Mouse (Mus musculus) left cerebral cortex, adult 18-20 months (tissue): Measurements from ENCODE around the gene Gcnt2. TPM values are rescaled to one million over a fixed set of nuclear protein-coding genes. Genes with fewer than 3 reads are reported as not detected.

Experiments used
- DNase-seq, 2 experiments: peaks; one replicate each; pipeline ENCODE4 v3.0.0; 2021 to 2022; ENCODE audit warnings: low spot score in 2 of 2, mixed read lengths in 1 of 2
- long read RNA-seq, 2 experiments: library from polyadenylated mRNA; stranded (forward); transcript quantifications; one replicate each; pipeline ENCODE4 v2.0.0; 2021
- total RNA-seq, 2 experiments: library from RNA; stranded (reverse); gene quantifications; 2 replicates each; pipeline ENCODE4 v1.2.3; 2021

Gcnt2 gene
- total RNA-seq: 10 to 100 TPM; 21.5 to 26.9 TPM
- long read RNA-seq, experiment 1, full-length matches to known transcripts: 19 of 22 reads
- long read RNA-seq, experiment 1, partial matches to known transcripts: 0 of 22 reads
- long read RNA-seq, experiment 1, other reads (novel, unspliced or antisense): 3 of 22 reads
- long read RNA-seq, experiment 2, full-length matches to known transcripts: 11 of 16 reads
- long read RNA-seq, experiment 2, partial matches to known transcripts: 0 of 16 reads
- long read RNA-seq, experiment 2, other reads (novel, unspliced or antisense): 5 of 16 reads

DNA sequence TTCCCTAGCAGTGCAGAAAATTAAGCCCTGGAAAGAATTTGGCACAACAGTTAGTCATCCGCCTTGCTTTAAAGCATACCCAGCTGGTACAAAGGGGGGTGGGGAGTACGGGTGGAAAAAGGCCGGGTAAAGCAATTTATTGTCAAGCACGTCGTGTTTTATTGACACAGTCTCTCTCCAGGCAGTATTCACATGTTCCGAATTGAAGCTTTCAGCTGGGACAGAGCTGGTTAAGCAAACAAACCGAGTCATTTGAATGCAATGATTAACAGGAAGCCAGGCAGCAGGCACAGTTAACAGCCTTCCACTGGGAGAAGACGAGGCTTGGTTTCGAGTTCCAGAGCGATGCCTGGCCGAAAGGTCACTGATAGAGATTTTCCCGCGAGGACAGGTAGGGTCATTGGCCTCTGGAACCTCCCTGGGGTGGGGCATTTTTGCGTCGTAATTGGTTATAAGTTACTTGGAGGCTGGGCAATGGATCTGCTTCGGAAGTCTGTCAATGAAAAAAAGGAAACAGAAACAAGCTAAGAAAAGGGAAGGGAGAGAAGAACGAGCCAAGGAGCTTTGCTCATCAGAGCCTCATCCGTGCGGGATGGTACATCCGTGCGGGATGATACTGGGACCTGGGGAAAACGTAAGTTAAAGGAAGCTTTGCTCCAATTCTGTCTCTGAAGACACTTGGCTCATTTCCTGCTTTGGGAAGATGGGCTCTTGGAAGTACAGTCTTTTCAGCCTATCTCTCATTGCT lies at the start of gene Gcnt2:
Gene Gcnt2 (plus strand): TSS at position 103 of the 748 bp plus-strand sequence.
- peak; percentile 15 to 29 for DNase-seq

DNA sequence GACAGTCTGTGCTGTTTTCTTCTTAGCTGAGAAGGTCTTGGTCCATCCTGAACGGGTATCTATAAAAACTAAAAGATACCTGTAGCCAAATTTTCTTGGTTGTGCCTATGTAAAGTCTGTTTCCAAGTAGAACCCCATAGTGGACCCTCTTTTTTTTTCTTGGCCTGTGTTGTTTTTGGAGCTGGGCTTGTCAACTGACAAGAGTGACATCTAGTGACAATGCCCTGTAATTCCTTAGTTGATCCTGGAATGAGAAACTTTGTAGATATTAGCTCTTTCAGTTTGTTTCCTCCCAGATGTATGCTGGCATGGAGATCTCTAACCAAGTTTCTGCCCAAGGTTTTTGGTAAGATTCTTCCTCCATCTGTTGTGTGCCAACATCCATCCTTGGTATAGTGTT lies 38.9 kb upstream of the Gcnt2 start:
- no peak for DNase-seq

DNA sequence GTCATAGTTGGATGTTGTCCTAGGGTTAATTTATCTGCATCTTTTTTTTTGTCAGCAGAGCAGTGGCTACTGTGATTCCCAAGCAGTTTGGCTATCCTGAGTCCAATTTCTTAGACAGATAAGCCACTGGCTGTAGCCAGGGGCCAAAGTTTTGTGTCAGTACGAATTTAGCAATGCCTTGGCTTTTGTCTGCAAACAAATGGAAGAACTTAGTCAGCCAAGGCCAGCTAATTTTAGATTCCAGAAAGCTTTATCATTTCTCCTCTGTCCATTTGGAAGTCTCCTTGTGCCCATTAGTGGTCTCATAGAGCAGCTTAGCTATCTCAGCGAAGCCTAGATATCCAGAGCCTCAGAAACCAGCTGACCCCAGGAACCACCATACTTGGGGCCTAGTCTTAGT lies 37.6 kb upstream of the Gcnt2 start:
- DNase-seq: no peak

DNA sequence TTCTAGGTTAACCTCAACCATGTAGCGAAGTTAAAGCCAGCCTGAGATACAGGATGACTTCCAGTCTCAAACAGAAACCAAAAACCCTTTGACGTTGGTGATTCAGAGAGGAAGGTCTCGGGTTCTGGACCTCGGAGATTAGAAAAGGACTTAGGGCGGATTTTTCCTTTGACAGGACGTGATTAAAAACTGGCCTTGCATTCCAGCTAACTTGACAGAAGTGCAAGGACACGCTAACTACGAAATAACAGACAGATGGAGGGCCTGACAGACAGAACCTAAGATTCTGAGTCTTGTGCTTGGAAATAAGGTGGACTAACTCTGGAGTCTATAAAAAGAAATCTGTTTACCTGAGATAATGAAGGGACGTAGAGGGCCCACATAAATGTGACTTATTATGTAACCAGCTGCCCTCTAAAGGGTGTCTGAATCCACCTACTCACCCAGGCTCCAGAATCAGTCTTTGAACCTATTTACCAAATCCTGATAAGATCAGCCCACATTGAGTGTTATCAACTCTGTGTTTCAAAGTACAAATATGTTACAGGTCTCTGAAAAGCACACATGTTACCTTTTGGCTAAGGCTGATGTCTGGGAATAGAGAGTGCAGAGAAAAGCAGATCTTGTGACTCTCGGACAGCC lies 18.3 kb upstream of the Gcnt2 start:
- DNase-seq: no peak

DNA sequence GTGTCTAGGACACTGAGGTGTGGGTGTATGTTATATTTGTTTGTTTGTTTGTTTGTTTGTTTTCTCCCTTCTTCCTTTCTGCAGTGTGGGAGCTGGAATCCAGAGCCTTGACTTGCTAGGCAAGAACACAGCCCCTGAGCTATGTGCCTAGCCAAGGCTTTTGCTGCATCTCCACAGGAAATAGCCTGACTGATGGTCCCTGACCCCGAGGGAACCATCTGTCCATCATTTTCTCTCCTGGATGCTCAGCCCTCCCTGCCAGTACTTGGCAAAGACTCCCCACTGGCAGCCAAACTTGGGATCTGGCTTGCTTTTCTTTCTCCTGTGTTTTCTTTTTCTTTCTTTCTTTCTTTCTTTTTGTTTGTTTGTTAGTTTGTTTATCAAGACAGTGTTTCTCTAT lies 17.4 kb upstream of the Gcnt2 start:
- no peak for DNase-seq

DNA sequence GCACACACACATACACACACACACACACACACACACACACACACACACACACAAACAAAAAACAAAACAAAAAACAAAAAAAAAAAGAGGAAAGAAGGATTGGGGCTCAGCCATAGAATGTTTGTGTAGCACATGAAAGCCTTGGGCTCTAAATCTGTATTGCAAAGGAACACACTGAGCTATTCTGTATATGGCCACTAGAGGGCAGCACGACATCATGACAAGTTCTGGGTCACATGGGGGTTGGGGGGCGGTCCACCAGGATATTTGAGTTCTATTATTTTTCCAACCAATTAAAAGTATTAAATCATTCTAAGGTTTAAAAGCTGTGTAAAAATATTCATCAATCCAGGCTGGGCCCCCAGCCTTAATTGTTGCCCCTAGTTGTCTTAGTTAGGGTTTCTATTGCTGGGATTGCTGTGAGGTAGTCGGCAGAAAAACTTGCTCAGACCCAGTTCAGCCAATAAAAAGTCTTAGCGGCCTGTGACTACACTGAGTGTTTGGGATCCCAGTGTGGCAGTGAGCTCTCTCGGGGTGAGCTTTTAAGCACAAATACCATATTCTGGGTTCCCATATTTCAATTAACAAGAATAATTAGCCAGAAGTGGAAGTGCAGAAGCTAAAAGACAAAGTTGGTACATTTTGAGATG lies 16.0 kb upstream of the Gcnt2 start:
- DNase-seq: peak; percentile 62 to 80

DNA sequence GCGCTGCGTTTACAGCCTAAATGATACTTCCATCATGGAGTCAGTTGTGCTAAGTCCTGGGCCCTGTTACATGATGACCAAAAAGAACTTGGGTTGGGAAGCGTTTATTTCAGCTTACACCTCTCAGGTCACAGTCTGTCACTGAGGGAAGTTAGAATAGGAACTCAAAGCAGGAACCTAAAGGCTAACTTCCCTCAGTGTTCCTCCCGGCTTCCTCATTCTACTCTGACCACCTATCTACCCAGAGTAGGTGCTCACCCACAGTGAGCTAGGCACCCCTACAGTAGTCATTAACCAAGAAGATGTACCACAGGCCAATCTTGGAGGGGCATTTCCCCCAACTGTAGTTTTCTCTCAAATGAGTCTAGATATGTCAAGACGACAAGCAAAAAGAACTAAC lies 15.4 kb upstream of the Gcnt2 start:
- DNase-seq: no peak

DNA sequence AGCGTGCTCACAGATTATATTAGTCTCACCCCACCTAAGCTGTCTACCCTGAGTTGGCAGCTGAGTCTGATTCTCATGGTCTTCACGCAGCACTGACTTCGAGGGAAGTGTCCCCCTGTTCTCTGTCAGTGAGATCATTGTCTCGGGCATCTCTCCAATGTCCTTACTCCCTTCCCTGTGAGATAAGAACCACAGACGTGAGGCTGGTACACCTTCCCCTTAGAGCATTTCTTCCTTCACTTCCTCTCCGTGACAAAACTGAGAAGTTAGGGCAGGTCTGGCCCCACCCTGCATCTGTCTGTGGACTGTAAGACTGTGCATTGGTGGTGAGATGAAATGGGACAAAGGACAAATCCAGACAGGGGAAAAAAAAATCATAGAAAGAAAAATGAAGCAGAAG lies 13.6 kb upstream of the Gcnt2 start:
- DNase-seq: no peak

DNA sequence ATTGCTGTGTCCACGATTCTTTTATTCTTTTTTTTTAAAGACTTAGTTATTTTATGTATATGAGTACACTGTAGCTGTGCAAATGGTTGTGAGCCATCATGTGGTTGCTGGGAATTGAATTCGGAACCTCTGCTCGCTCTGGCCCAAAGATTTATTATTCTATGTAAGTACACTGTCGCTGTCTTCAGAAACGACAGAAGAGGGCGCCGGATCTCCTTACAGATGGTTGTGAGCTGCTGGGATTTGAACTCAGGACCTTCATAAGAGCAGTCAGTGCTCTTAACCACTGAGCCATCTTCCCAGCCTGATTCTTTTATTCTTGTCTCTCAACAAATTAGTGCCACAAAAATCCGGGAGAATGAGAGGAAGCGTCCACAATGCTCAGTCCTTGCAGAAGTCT lies 13.2 kb upstream of the Gcnt2 start:
- no peak for DNase-seq

DNA sequence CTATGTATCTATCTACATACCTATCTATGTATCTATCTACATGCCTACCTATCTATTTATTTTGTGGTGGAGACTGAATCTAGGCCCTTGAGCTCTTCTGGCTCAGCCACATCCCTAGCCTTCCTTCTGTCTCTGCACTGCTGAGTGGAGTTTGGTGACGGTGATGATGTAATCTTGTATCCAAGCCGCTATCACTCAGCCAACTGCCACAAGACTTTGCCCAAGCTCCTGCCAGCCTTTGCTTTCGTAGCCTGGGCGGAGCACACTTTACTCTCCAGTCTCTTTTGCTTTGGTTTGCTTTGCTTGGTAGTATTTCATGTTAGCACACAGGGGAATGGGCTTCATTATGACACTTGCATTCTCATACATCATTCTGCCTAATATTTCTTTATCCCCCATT lies 11.7 kb upstream of the Gcnt2 start:
- no peak for DNase-seq

DNA sequence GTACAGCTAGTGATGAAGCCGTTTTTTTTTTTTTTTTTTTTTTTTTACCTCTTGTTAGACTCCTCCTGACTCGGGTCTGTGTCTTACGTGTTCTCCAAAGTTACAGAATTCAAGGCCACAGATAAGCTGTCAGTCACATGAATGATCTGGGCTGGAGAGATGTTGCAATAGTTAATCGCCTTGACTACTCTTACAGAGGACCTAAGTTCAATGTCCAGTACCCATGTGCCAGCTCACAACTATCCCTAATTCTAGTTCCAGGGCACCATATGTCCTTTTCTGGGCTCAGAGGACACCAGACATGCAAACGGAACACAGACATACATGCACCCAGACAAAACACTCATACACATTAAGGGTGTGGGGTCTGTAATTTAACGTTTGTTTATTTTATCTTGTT lies 8.9 kb upstream of the Gcnt2 start:
- DNase-seq: no peak

DNA sequence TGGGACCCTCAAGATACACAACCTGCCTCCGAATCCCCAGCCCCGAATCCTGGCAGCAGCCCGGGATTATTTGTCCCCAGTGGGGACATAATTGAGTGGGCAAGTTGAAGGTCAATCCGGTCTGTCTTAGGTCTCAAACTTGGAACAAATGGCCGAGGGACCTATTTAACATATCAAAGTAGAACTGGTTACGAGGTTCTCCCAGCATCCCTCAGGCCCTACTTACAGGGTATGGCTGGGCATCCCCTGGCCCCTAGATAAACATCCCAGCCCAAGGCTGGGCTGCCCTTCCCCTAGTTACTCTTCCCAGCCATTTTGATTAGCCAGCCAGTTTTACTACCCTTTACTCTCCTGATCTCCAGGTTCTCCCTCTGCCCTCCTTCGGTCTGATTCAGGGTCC lies 8.3 kb upstream of the Gcnt2 start:
- no peak for DNase-seq

DNA sequence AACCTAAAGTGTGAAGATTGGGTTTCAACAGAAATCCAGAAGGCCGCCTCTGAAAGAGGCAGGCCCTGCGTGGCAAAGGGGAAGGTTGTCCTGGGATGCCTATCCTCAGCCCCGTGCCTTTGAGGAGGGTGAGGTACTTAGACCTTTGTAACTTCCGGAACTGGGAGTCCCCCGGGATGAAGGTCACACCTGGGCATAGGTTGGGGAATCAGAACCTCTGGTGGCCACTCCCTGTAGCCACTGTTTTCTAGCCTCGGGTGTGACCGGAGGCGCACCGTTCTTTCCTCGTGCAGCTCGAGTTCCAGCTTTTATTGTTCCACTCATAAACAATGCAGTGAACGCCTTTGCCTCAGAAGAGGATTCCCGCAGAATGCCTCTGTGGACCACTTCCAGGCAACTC lies 7.6 kb upstream of the Gcnt2 start:
- no peak for DNase-seq

DNA sequence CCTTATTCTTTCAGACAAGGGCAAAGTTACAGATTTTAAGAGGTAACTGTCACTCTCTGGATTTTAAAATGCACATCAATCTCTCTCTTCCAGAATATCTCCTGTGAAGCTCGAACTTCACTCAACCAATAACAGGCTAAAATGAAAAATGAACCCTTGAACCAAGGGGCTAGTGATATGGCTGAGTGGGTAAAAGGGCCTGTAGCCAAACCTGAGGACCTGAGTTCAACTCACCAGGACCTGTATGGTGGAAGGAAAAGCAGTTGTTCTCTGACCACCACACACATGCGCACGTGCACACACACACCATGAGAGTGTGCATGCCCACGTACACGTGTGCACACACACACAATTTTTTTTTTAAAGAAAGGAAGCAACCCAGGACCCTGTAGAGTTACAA lies 6.8 kb upstream of the Gcnt2 start:
- no peak for DNase-seq

DNA sequence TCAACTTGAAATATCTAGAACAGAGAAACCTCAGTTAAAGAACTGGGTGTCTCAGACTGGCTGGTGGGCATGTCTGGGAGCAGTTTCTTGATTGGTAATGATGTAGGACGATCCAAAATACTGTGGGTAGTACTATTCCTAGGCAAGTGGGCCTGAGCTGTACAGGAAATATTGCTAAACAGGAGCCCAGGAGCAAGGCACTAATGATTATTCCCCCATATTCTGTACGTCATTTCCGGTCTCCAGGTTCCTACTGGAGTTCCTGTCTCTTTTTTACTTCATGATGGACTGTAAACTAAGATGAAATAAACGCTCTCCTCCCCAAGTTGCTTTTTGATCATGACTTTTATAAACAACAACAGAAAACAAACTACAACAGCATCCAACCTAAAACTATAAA lies 5.7 kb upstream of the Gcnt2 start:
- DNase-seq: no peak

DNA sequence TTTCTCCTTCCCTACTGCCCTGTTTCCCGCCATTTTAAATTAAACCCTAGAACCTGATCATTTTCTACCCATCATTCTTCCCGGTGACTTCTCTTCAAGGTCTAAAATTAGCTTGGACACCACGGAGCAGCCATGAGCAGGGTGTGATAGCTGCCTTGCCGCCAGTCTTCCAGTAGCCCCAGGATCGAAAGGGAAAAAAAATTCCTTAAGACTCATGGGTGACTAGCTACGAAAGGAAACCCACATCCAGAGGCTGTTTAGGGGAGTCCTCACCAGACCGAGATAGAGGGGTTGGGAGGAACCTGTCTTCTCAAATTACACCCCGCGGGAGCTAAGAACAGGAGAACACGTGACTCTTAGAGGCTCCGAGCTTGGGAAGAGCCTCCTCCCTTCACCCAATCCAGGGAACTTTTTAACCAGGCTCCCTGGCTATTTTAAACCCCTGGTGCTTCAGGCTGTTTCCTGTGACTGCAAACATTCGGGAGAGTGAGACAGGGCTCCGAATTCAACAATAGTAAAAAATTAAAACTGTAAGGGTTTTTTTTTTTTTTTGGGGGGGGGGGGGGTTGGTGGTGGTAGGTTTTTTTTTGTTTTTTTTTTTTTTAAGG lies 5.0 kb upstream of the Gcnt2 start:
- DNase-seq: peak in 1 of 2 experiments; percentile 16

DNA sequence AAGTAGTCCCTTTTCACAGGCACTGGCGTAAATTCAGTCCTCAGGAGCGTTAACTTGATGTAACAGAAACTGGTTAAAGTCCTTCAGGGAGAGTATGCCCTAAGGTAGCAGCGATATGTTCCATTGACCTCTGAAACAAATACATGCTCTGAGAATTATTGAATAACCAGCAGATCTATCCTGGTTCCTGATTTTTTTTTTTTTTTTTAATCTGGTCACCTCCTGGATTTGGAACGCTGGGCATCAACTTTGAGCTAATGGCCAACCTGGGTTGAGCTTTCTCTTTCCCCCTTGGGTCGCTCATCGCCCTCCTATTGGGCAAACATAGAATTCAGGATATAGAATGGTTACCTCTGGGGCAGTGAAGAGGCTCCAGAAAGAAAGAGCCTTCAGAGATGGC lies 4.3 kb upstream of the Gcnt2 start:
- DNase-seq: no peak

DNA sequence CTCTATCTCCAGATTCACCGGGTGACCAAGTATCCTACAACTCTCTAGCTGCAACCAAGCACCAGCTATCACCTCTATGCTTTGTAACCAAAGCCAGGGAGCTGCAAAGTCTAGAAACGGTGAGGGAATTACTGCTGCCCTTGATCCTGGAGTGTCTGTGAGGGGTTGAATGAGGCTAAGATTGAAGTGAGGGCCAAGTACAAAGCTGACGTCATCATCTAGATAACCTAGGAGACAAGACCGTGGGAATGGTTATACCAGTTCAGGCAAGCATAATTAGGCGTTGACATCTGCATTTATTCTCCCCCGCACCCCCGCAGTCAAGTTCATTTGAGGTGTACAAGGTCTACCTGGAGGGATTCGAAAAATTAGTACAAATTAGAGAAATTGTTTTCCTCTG lies 2.8 kb upstream of the Gcnt2 start:
- DNase-seq: no peak

DNA sequence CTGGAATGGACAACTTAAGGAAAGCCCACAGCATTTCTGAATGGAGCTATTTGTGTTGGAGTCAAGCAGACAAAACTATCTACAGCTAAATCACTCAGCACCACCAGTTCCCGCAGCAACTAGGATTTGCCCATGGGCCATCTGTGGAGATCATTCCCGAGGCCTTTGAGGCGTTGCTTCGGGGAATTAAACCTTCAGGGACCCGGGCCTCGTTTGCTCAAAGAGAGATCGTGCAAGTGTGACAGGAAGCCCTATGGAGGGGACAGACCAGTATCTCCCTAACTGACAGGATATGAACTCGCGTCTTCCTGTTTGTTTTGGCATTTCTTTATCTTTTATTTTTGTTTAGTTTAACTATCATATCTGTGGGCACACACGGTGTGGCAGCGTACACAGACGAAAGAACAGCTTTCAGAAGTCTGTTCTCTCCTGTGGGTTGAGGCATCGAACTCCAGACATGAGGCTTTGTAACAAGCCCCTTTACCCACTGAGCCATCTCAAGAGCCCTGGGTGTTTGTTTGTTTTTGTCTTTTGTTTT lies 2.2 kb upstream of the Gcnt2 start:
- no peak for DNase-seq

DNA sequence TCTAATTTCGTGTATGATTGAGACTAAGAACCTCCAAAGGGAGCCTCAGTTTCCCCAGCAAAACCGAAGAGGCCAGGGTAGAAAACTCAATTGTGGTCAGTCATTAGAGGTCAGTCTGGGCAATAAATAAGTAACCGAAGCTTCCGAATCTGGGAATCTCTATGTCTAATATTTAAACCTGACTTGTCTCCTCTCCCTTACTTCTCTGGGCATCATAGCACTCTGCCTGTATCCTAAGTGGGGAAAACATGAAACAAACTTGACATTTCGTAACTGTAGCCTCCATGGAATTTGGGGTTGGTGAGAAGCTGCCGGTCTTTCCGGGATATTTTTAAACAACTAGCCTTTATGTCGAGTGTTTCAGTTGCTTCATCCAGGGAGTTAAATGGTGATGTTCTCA lies 329 bp upstream of the Gcnt2 start:
- DNase-seq: no peak

DNA sequence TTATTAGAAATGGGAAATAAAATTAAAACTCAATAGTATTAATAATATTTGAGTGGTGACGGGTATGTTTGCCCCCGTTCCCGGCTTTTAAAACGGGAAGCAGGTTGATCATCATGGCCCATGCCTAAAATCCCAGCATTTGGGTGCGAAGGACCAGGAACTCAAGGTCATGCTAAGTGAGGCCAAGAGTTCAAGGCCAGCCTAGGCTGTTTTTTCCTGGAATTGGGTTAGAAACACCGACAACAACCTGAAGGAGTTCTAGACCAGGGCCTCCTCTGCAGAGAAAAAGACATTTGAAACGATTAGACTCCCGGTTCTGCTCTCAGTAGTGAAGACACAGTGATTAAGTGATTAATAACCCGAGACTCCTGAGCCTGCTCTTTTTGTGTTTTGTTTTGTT lies 3.5 kb downstream of the Gcnt2 start:
- no peak for DNase-seq
